Mouse (Mus musculus): ENCODE results near the gene Map1s. TPM values are rescaled to one million over a fixed set of nuclear protein-coding genes. Genes with fewer than 3 reads are reported as not detected.
A peak's percentile ranks its signal among the peaks of the same experiment; 100 is the strongest.

The Map1s gene
- polyA plus RNA-seq, 1 experiment, result 62.2 TPM

DNA sequence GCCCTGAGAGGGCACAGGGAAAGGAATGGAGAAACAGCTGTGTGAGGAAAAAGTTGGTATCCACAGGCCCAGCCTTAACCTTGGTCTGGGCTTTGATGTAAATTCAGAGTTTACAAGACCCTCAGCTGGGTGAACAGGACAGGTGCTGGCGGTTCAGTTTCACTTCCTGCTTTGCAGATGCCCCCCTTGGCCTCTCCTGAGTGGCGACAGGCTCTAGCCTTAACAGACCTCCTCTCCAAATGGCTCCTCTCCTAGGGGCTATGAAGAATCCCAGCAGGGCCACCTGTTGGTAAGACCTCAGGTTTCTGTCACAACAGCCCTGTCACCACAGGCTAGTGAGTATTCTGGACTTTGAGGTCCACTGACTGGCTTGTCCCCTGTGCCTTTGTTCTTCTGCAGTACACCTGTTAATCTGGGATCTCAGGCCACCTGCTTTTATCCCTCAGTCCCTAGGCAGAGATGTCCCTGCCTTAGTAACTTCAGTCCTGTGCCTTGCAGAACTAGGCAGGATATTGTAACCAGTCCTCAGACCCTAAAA is 7.0 kb upstream of the Map1s start:
- TF ChIP-seq CTCF (IDR thresholded peaks at IDR 0.05; ENCODE audit: extremely low read depth, insufficient read depth, insufficient read length, insufficient replicate concordance) (no peak), POLR2A (IDR thresholded peaks at IDR 0.05; ENCODE audit: low read depth, low read length) (no peak)
- 19% methylated on average over 2 of the region's 2 CpGs for WGBS
- DNase-seq (ENCODE audit: low read depth in 1 of 2, low spot score in 2 of 2), result peak in 1 of 2 experiments; percentile 35
- Histone ChIP-seq H3K36me3 (ENCODE audit: control insufficient read depth, insufficient read depth, low read length) (peaks cover 21% of the 10 kb centered on the region), H3K27me3 (ENCODE audit: control insufficient read depth, insufficient read depth, low read length) (no peaks in the 10 kb centered on the region), H3K27ac (ENCODE audit: insufficient read depth, low read length) (no peak overlapping the region), H3K4me1 (ENCODE audit: control insufficient read depth, insufficient read depth, insufficient read length) (peaks cover 10% of the 10 kb centered on the region; the same call in 1 of the 2 replicates), H3K4me3 (ENCODE audit: extremely low read depth, insufficient read depth, insufficient read length) (no peak overlapping the region)

DNA sequence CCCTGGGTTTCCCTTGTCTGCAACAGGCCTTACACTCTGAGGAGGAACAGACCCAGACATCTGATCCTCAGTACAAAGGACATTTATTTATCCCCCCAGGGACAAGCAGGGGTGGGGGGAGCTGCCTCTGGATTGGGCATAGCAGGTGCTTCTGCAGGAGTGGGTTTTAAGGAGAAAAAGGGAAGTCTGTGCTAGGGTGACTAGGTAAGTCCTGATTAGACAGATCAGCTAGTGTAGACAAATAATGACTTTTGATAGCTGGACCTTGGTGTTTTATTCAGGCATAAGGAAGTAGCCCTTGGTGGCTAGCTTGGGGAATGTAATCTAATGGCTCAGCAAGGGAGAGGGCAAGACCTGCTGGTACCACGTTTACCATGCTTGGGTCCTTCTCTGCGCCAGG is 6.5 kb upstream of the Map1s start:
- H3K27ac ChIP-seq (ENCODE audit: insufficient read depth, low read length), result no peak overlapping the region
- no peaks in the 10 kb centered on the region for H3K27me3 ChIP-seq (ENCODE audit: control insufficient read depth, insufficient read depth, low read length)
- WGBS, result 67% methylated on average over 2 of the region's 2 CpGs
- peaks cover 17% of the 10 kb centered on the region for H3K36me3 ChIP-seq (ENCODE audit: control insufficient read depth, insufficient read depth, low read length)
- peaks cover 10% of the 10 kb centered on the region; the same call in 1 of the 2 replicates for H3K4me1 ChIP-seq (ENCODE audit: control insufficient read depth, insufficient read depth, insufficient read length)
- H3K4me3 ChIP-seq (ENCODE audit: extremely low read depth, insufficient read depth, insufficient read length), result no peak overlapping the region
- TF ChIP-seq CTCF (IDR thresholded peaks at IDR 0.05; ENCODE audit: extremely low read depth, insufficient read depth, insufficient read length, insufficient replicate concordance) (no peak), POLR2A (IDR thresholded peaks at IDR 0.05; ENCODE audit: low read depth, low read length) (no peak)
- DNase-seq (ENCODE audit: low read depth in 1 of 2, low spot score in 2 of 2), result no peak

DNA sequence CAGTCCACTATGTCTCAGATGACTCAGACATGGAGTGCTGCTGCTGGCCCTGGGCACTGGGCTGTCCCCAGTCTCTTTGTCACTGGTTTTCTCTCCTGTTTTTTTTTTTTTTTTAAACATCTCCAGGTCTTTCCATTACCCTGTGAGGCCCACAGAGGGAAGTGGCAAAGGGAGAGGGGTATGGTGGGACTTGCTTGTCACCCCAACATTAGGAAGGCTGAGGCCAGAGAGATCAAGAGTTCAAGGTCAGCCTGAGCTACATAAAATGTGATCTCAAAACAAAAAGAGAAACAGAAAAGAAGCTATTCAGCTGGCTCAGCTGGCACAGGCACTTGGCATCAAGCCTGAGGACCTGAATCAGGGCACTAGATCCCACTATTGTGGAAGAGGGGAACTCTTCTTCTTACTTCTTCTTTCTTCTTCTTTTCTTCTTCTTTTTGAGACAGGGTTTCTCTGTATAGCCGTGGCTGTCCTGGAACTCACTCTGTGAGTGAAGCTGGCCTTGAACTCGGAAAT is 4.8 kb upstream of the Map1s start:
- Histone ChIP-seq H3K36me3 (ENCODE audit: control insufficient read depth, insufficient read depth, low read length) (peaks cover under 1% of the 10 kb centered on the region; the same call in 1 of the 2 replicates), H3K4me3 (ENCODE audit: extremely low read depth, insufficient read depth, insufficient read length) (no peak overlapping the region), H3K27me3 (ENCODE audit: control insufficient read depth, insufficient read depth, low read length) (no peaks in the 10 kb centered on the region), H3K27ac (ENCODE audit: insufficient read depth, low read length) (no peak overlapping the region), H3K4me1 (ENCODE audit: control insufficient read depth, insufficient read depth, insufficient read length) (peaks cover 17% of the 10 kb centered on the region; the same call in 1 of the 2 replicates)
- TF ChIP-seq POLR2A (IDR thresholded peaks at IDR 0.05; ENCODE audit: low read depth, low read length), result no peak
- 61% methylated on average over 2 of the region's 2 CpGs for WGBS
- no peak for DNase-seq (ENCODE audit: low read depth in 1 of 2, low spot score in 2 of 2)

DNA sequence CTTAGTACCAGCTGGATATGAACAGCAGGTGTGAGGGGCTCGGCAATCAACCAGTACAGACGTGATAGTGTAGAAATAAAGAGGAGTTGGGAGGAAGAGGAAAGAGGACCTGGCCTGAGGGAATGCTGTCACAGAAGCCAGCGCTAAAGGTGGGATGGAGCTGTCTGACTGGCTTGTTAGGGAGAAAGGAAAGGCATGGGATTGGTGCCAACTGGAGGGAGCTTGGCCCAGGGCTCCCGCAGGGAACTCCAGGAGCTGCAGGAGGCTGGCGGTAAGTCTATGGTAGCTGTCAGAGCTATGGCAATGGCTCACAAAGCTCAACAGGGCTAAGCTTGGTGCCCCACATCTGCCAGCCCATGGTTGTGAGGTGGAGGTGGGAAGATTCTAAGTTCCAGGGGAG is 3.5 kb upstream of the Map1s start:
- Histone ChIP-seq H3K4me1 (ENCODE audit: control insufficient read depth, insufficient read depth, insufficient read length) (peaks cover 19% of the 10 kb centered on the region; the same call in 1 of the 2 replicates), H3K27me3 (ENCODE audit: control insufficient read depth, insufficient read depth, low read length) (no peaks in the 10 kb centered on the region), H3K27ac (ENCODE audit: insufficient read depth, low read length) (no peak overlapping the region), H3K36me3 (ENCODE audit: control insufficient read depth, insufficient read depth, low read length) (no peaks in the 10 kb centered on the region), H3K4me3 (ENCODE audit: extremely low read depth, insufficient read depth, insufficient read length) (no peak overlapping the region)
- WGBS, result 72% methylated on average over 5 of the region's 5 CpGs
- no peak for TF ChIP-seq CTCF (IDR thresholded peaks at IDR 0.05; ENCODE audit: extremely low read depth, insufficient read depth, insufficient read length, insufficient replicate concordance)
- no peak for TF ChIP-seq POLR2A (IDR thresholded peaks at IDR 0.05; ENCODE audit: low read depth, low read length)
- no peak for DNase-seq (ENCODE audit: low read depth in 1 of 2, low spot score in 2 of 2)

DNA sequence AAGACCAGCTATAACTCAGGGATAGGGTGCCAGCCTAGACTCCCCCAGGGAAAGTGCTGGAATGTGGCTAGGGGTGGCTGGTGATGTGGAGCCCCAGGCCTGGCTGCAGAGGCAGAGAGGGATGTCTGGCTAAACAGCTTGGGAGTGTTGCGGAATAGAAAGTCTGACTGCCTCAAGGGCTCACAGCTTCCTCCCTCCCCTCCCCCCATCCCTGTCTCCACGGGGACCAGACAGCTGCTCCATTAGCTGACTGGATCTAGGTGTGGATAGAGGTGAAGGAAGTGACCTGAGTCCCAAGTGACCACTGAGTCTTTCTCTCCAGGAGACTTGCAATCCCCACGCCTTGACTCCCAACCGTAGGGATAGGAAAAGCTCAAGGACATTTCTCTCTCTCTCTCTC is 2.6 kb upstream of the Map1s start:
- Histone ChIP-seq H3K27me3 (ENCODE audit: control insufficient read depth, insufficient read depth, low read length) (no peaks in the 10 kb centered on the region), H3K4me3 (ENCODE audit: extremely low read depth, insufficient read depth, insufficient read length) (no peak overlapping the region), H3K27ac (ENCODE audit: insufficient read depth, low read length) (no peak overlapping the region), H3K4me1 (ENCODE audit: control insufficient read depth, insufficient read depth, insufficient read length) (peaks cover 19% of the 10 kb centered on the region; the same call in 1 of the 2 replicates), H3K36me3 (ENCODE audit: control insufficient read depth, insufficient read depth, low read length) (no peaks in the 10 kb centered on the region)
- TF ChIP-seq CTCF (IDR thresholded peaks at IDR 0.05; ENCODE audit: extremely low read depth, insufficient read depth, insufficient read length, insufficient replicate concordance) (no peak), POLR2A (IDR thresholded peaks at IDR 0.05; ENCODE audit: low read depth, low read length) (no peak)
- no peak for DNase-seq (ENCODE audit: low read depth in 1 of 2, low spot score in 2 of 2)
- WGBS, result 74% methylated on average over 4 of the region's 4 CpGs

DNA sequence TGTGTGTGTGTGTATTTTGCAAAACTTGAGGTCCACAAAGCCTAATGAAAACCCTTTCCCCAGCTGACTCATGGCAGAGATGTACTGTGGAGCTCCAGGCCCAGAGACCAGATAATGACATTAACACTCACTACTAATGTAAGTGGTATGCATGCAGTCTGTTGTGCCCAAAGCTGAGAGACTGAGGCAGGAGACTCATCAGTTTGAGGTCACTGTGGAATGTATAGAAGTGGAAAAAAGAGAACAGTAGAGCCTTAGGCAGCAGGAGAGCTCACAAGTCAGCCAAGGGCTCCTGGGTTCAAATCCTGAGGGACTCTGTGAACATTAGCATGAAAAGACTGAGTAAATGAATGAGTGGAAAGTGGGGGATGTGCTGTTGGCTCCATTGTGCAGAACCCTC is 2.1 kb upstream of the Map1s start:
- TF ChIP-seq CTCF (IDR thresholded peaks at IDR 0.05; ENCODE audit: extremely low read depth, insufficient read depth, insufficient read length, insufficient replicate concordance) (no peak), POLR2A (IDR thresholded peaks at IDR 0.05; ENCODE audit: low read depth, low read length) (no peak)
- Histone ChIP-seq H3K4me3 (ENCODE audit: extremely low read depth, insufficient read depth, insufficient read length) (no peak overlapping the region), H3K27me3 (ENCODE audit: control insufficient read depth, insufficient read depth, low read length) (no peaks in the 10 kb centered on the region), H3K27ac (ENCODE audit: insufficient read depth, low read length) (no peak overlapping the region), H3K36me3 (ENCODE audit: control insufficient read depth, insufficient read depth, low read length) (no peaks in the 10 kb centered on the region), H3K4me1 (ENCODE audit: control insufficient read depth, insufficient read depth, insufficient read length) (peaks cover 14% of the 10 kb centered on the region; the same call in 1 of the 2 replicates)
- no peak for DNase-seq (ENCODE audit: low read depth in 1 of 2, low spot score in 2 of 2)

DNA sequence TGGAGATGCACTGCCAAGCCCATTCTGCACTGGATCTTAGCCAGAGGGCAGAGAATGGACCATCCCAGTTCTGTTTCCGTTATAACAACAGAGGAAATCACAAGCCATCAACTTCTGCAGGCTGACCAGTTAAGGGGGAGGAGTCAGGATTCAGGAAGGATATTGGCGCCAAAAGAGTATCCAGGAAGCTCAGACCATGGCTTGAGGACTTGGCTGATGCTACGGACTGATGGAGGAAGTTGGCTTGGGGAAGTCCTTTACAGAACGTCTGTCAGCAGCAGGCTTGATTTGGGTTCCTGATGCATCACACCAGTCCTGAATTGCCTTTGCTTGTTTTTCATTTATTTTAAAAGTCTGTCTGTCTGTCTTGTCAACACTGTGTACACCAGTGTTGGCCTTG is 1.2 kb upstream of the Map1s start:
- WGBS, result 19% methylated on average over 4 of the region's 4 CpGs

More for the DNA sequence above, 1.2 kb upstream of the Map1s start:
- no peak for DNase-seq (ENCODE audit: low read depth in 1 of 2, low spot score in 2 of 2)
- Histone ChIP-seq H3K4me1 (ENCODE audit: control insufficient read depth, insufficient read depth, insufficient read length) (peaks cover 12% of the 10 kb centered on the region; the same call in 1 of the 2 replicates), H3K4me3 (ENCODE audit: extremely low read depth, insufficient read depth, insufficient read length) (no peak overlapping the region), H3K27ac (ENCODE audit: insufficient read depth, low read length) (no peak overlapping the region), H3K36me3 (ENCODE audit: control insufficient read depth, insufficient read depth, low read length) (no peaks in the 10 kb centered on the region), H3K27me3 (ENCODE audit: control insufficient read depth, insufficient read depth, low read length) (no peaks in the 10 kb centered on the region)
- TF ChIP-seq CTCF (IDR thresholded peaks at IDR 0.05; ENCODE audit: extremely low read depth, insufficient read depth, insufficient read length, insufficient replicate concordance) (no peak), POLR2A (IDR thresholded peaks at IDR 0.05; ENCODE audit: low read depth, low read length) (no peak)

All from spleen, adult 2 months (tissue).